Mouse (Mus musculus) forebrain, embryonic 11.5 days (tissue): ENCODE measurements around the gene Mest. TPM values are rescaled to one million over a fixed set of nuclear protein-coding genes. Genes with fewer than 3 reads are reported as not detected.
A peak's percentile ranks its signal among the peaks of the same experiment; 100 is the strongest.

Experiments
- ATAC-seq: fragments of 200-750 bp; cut with Nextera tagmentation; replicated peaks from 2 replicates; pipeline ENCODE4 v1.8.0; 2017; ENCODE audit warnings: moderate TSS enrichment; ENCODE audit not compliant: low FRiP score
- DNase-seq: peaks from one replicate; pipeline ENCODE4 v3.0.0-alpha.2; 2017; ENCODE audit warnings: low spot score
- H3K27ac ChIP-seq: fragments of 300-500 bp; sonication (generic); 2 replicates; pipeline ENCODE4 v1.5.1; 2014; ENCODE audit warnings: low read depth, low read length
- H3K27me3 ChIP-seq: fragments of 300-500 bp; sonication (generic); 2 replicates; pipeline ENCODE4 v1.6.1; 2014; ENCODE audit warnings: mild to moderate bottlenecking, low read length, mixed read lengths; ENCODE audit not compliant: control insufficient read depth, insufficient read depth
- H3K36me3 ChIP-seq: fragments of 300-500 bp; sonication (generic); 2 replicates; pipeline ENCODE4 v1.6.1; 2014; ENCODE audit warnings: mild to moderate bottlenecking, low read length, moderate library complexity, mixed read lengths; ENCODE audit not compliant: control insufficient read depth, insufficient read depth
- H3K4me1 ChIP-seq: fragments of 300-500 bp; sonication (generic); replicated peaks from 2 replicates; pipeline ENCODE4 v1.6.1; 2014; ENCODE audit warnings: low read length, mixed read lengths; ENCODE audit not compliant: control insufficient read depth, insufficient read depth
- H3K4me2 ChIP-seq: fragments of 300-500 bp; sonication (generic); 2 replicates; pipeline ENCODE4 v1.6.1; 2014; ENCODE audit warnings: low read depth, mild to moderate bottlenecking, low read length, moderate library complexity, mixed read lengths; ENCODE audit not compliant: severe bottlenecking
- H3K4me3 ChIP-seq: fragments of 300-500 bp; sonication (generic); 2 replicates; pipeline ENCODE4 v1.5.1; 2014; ENCODE audit warnings: low read depth, low read length
- H3K9ac ChIP-seq: fragments of 300-500 bp; sonication (generic); 2 replicates; pipeline ENCODE4 v1.6.1; 2014; ENCODE audit warnings: low read length
- H3K9me3 ChIP-seq: fragments of 300-500 bp; sonication (generic); 2 replicates; pipeline ENCODE4 v1.6.1; 2016; ENCODE audit warnings: low read length, mixed read lengths; ENCODE audit not compliant: control insufficient read depth
- WGBS: fragments of 180-500 bp; shearing (Covaris S2); extraction: QIAGEN DNeasy Blood & Tissue Kit; methylation state at CpG from one replicate; pipeline ENCODE4 v1.1.7; 2014; 5-methylcytosine and 5-hydroxymethylcytosine counted together
- polyA plus RNA-seq: library from polyadenylated mRNA; unstranded; fragments of >200 nt; fragmentation: Nextera tagmentation; extraction: Ambion mirVana; gene quantifications from 2 replicates; pipeline ENCODE4 v1.2.1, GENCODE M21; 2014

Gene Mest
- 1,661 and 1,678 TPM in 2 replicates for polyA plus RNA-seq

- peak within 1 kb of the TSS; percentile 2; the same call in 1 of the 2 replicates for H3K27ac ChIP-seq
- no peaks in the 10 kb centered on the region for H3K27me3 ChIP-seq
- no peak for ATAC-seq
- H3K4me1 ChIP-seq, result peaks cover 7% of the 10 kb centered on the region; the same call in 1 of the 2 replicates
- no peak for DNase-seq
- WGBS, result 69% methylated on average over 7 of the region's 7 CpGs
- no peak within 1 kb of the TSS for H3K4me2 ChIP-seq
- no peaks in the 10 kb centered on the region for H3K9me3 ChIP-seq
- no peak within 1 kb of the TSS for H3K4me3 ChIP-seq
- H3K9ac ChIP-seq, result no peak within 1 kb of the TSS
- no peaks in the 10 kb centered on the region for H3K36me3 ChIP-seq
These were observed at the start of gene Mest for GRCm38 (mm10) chr6:30723331-30723730. Mest (plus strand) TSS chr6:30723547.

DNA sequence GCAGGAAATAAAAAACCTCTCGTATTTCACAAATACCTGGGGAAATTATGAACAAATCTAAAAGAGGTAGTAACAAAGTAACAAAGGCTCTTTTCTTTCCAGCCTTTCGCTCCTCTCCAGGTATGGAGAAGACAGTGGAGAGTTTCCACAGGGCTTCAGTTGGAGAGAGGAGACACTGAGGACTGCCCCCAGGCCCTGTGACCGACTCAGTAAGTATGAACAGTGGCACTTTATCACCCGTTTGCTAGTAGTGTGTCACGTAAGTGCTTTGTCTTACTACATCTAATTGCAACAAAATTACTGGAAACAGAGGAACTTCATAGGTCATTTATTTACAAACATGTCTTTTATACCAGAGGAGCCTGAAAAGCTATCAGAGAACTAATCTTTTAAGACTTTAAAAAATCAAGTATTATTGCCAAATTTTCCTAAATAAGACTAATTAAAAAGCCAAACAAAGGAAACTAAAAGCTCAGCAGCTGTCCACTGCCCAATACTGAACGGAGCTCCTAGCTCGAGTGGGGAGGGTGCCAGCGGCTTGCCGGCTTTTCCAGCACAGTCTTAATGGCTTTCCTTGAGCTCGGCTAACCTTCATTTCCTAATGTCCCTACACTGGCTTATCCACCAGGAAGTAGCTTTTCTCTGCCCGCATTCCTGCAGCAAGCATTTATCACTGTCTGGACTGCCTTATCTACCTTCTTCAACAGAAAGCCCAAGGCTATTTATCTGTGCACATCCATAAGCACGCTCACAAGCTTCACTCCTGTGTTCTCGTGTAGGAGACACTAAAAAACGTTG, 49.4 kb upstream of the Mest start:
- Histone ChIP-seq H3K36me3 (no peaks in the 10 kb centered on the region), H3K4me3 (no peak overlapping the region), H3K27ac (peak overlapping the region; percentile 97), H3K27me3 (no peaks in the 10 kb centered on the region), H3K4me1 (peaks cover 39% of the 10 kb centered on the region), H3K9me3 (no peaks in the 10 kb centered on the region), H3K4me2 (peak overlapping the region; percentile 40; the same call in 1 of the 2 replicates), H3K9ac (peak overlapping the region; percentile 61)
- DNase-seq (peak; percentile 61), ATAC-seq (no peak)
- WGBS, result 17% methylated on average over 14 of the region's 14 CpGs

- Histone ChIP-seq H3K36me3 (no peaks in the 10 kb centered on the region), H3K9me3 (no peaks in the 10 kb centered on the region), H3K4me3 (no peak overlapping the region), H3K4me2 (peak overlapping the region; percentile 40), H3K9ac (peak overlapping the region; percentile 61), H3K27ac (peak overlapping the region; percentile 97), H3K4me1 (peaks cover 39% of the 10 kb centered on the region), H3K27me3 (no peaks in the 10 kb centered on the region)
- 27% methylated on average over 9 of the region's 9 CpGs for WGBS
- DNase-seq (no peak), ATAC-seq (peak; percentile 45; the same call in 1 of the 2 replicates)
These were observed 48.5 kb upstream of the Mest start for GRCm38 (mm10) chr6:30674714-30675280.

- DNase-seq (peak; percentile 64), ATAC-seq (peak; percentile 69)
- no peaks in the 10 kb centered on the region for H3K27me3 ChIP-seq
- H3K4me2 ChIP-seq, result peak overlapping the region; percentile 40; the same call in 1 of the 2 replicates
- no peaks in the 10 kb centered on the region for H3K36me3 ChIP-seq
- H3K9me3 ChIP-seq, result no peaks in the 10 kb centered on the region
- 5% methylated on average over 11 of the region's 11 CpGs for WGBS
- H3K4me1 ChIP-seq, result peaks cover 39% of the 10 kb centered on the region
- no peak overlapping the region for H3K4me3 ChIP-seq
- peak overlapping the region; percentile 61 for H3K9ac ChIP-seq
- peak overlapping the region; percentile 97 for H3K27ac ChIP-seq
These were observed 48.0 kb upstream of the Mest start for GRCm38 (mm10) chr6:30675281-30675771.

GRCm38 (mm10) chr6:30676506-30676905, 46.8 kb upstream of the Mest start:
- H3K4me2 ChIP-seq, result no peak overlapping the region
- 84% methylated on average over 6 of the region's 6 CpGs for WGBS
- H3K27ac ChIP-seq, result no peak overlapping the region
- no peaks in the 10 kb centered on the region for H3K9me3 ChIP-seq
- no peaks in the 10 kb centered on the region for H3K27me3 ChIP-seq
- ATAC-seq (no peak), DNase-seq (no peak)
- no peak overlapping the region for H3K9ac ChIP-seq
- H3K4me3 ChIP-seq, result no peak overlapping the region
- H3K36me3 ChIP-seq, result no peaks in the 10 kb centered on the region
- peaks cover 36% of the 10 kb centered on the region for H3K4me1 ChIP-seq

GRCm38 (mm10) chr6:30677591-30677990, 45.8 kb upstream of the Mest start:
- no peak overlapping the region for H3K4me2 ChIP-seq
- 67% methylated on average over 9 of the region's 9 CpGs for WGBS
- DNase-seq (no peak), ATAC-seq (no peak)
- no peaks in the 10 kb centered on the region for H3K27me3 ChIP-seq
- H3K36me3 ChIP-seq, result no peaks in the 10 kb centered on the region
- H3K4me1 ChIP-seq, result peaks cover 37% of the 10 kb centered on the region
- no peak overlapping the region for H3K27ac ChIP-seq
- H3K9ac ChIP-seq, result no peak overlapping the region
- no peak overlapping the region for H3K4me3 ChIP-seq
- H3K9me3 ChIP-seq, result no peaks in the 10 kb centered on the region

GRCm38 (mm10) chr6:30678482-30678881, 44.9 kb upstream of the Mest start:
- no peak overlapping the region for H3K4me2 ChIP-seq
- ATAC-seq (peak; percentile 54; the same call in 1 of the 2 replicates), DNase-seq (no peak)
- H3K27me3 ChIP-seq, result no peaks in the 10 kb centered on the region
- peak overlapping the region; percentile 12; the same call in 1 of the 2 replicates for H3K9ac ChIP-seq
- H3K4me3 ChIP-seq, result no peak overlapping the region
- H3K4me1 ChIP-seq, result peaks cover 38% of the 10 kb centered on the region
- H3K9me3 ChIP-seq, result no peaks in the 10 kb centered on the region
- no peaks in the 10 kb centered on the region for H3K36me3 ChIP-seq
- WGBS, result 60% methylated on average over 6 of the region's 6 CpGs
- H3K27ac ChIP-seq, result 0 out of 2 replicates have a peak overlapping the region, but pooled peaks have one; percentile 41

- Histone ChIP-seq H3K9ac (no peak overlapping the region), H3K27ac (no peak overlapping the region), H3K4me2 (no peak overlapping the region), H3K4me3 (no peak overlapping the region), H3K36me3 (no peaks in the 10 kb centered on the region), H3K4me1 (peaks cover 33% of the 10 kb centered on the region), H3K9me3 (no peaks in the 10 kb centered on the region), H3K27me3 (no peaks in the 10 kb centered on the region)
- 61% methylated on average over 5 of the region's 5 CpGs for WGBS
- DNase-seq, result no peak
- no peak for ATAC-seq
These were observed 43.8 kb upstream of the Mest start for GRCm38 (mm10) chr6:30679567-30679966.
